Mouse (Mus musculus): Measurements from ENCODE around the gene Pla2g5.

Gene Pla2g5

GRCm38 (mm10) chr4:138796513-138797216, 66.6 kb downstream of the Pla2g5 start:
- DNase-seq (ENCODE audit: low spot score), result peak; percentile 30

- DNase-seq (ENCODE audit: low spot score), result no peak
Measured at GRCm38 (mm10) chr4:138794344-138794743, 68.9 kb downstream of the Pla2g5 start.

- peak; percentile 52 for DNase-seq (ENCODE audit: low spot score)
Measured at GRCm38 (mm10) chr4:138793276-138793675, 70.0 kb downstream of the Pla2g5 start.

GRCm38 (mm10) chr4:138792599-138792998, 70.7 kb downstream of the Pla2g5 start:
- peak; percentile 27 for DNase-seq (ENCODE audit: low spot score)

GRCm38 (mm10) chr4:138791452-138791851, 71.8 kb downstream of the Pla2g5 start:
- no peak for DNase-seq (ENCODE audit: low spot score)

- no peak for DNase-seq (ENCODE audit: low spot score)
Measured at GRCm38 (mm10) chr4:138788381-138788780, 74.9 kb downstream of the Pla2g5 start.

GRCm38 (mm10) chr4:138786141-138786540, 77.1 kb downstream of the Pla2g5 start:
- DNase-seq (ENCODE audit: low spot score), result no peak

GRCm38 (mm10) chr4:138785721-138786120, 77.6 kb downstream of the Pla2g5 start:
- no peak for DNase-seq (ENCODE audit: low spot score)

- DNase-seq (ENCODE audit: low spot score), result no peak
Measured at GRCm38 (mm10) chr4:138782098-138782497, 81.2 kb downstream of the Pla2g5 start.

GRCm38 (mm10) chr4:138780300-138780699, 83.0 kb downstream of the Pla2g5 start:
- DNase-seq (ENCODE audit: low spot score), result no peak

- DNase-seq (ENCODE audit: low spot score), result peak; percentile 83
Measured at GRCm38 (mm10) chr4:138777417-138778407, 85.6 kb downstream of the Pla2g5 start.

GRCm38 (mm10) chr4:138775435-138775834, 87.8 kb downstream of the Pla2g5 start, which contains the start of gene Pla2g2d:
Gene Pla2g2d (plus strand): TSS chr4:138775735.
- DNase-seq (ENCODE audit: low spot score), result no peak

- DNase-seq (ENCODE audit: low spot score), result no peak
Measured at GRCm38 (mm10) chr4:138772386-138772785, 90.9 kb downstream of the Pla2g5 start.

- no peak for DNase-seq (ENCODE audit: low spot score)
Measured at GRCm38 (mm10) chr4:138771970-138772369, 91.3 kb downstream of the Pla2g5 start.

- DNase-seq (ENCODE audit: low spot score), result no peak
Measured at GRCm38 (mm10) chr4:138762266-138762665, 101.0 kb downstream of the Pla2g5 start.

GRCm38 (mm10) chr4:138757416-138757815, 105.9 kb downstream of the Pla2g5 start, which contains the start of gene Pla2g2f:
Gene Pla2g2f (minus strand): TSS chr4:138757626.
- DNase-seq (ENCODE audit: low spot score), result no peak

GRCm38 (mm10) chr4:138755983-138756382, 107.3 kb downstream of the Pla2g5 start:
- no peak for DNase-seq (ENCODE audit: low spot score)

GRCm38 (mm10) chr4:138755439-138755838, 107.8 kb downstream of the Pla2g5 start:
- DNase-seq (ENCODE audit: low spot score), result no peak

GRCm38 (mm10) chr4:138754432-138754831, 108.8 kb downstream of the Pla2g5 start:
- DNase-seq (ENCODE audit: low spot score), result no peak

GRCm38 (mm10) chr4:138753608-138754007, 109.7 kb downstream of the Pla2g5 start:
- DNase-seq (ENCODE audit: low spot score), result no peak

- DNase-seq (ENCODE audit: low spot score), result no peak
Measured at GRCm38 (mm10) chr4:138752603-138753002, 110.7 kb downstream of the Pla2g5 start.

All from MN1 (cell line).